Mouse (Mus musculus) layer of hippocampus, adult 9-11 months (tissue): ENCODE measurements around the gene Bsnd.

Experiments used
- DNase-seq: peaks from one replicate; pipeline ENCODE4 v3.0.0; 2022

The Bsnd gene

DNA sequence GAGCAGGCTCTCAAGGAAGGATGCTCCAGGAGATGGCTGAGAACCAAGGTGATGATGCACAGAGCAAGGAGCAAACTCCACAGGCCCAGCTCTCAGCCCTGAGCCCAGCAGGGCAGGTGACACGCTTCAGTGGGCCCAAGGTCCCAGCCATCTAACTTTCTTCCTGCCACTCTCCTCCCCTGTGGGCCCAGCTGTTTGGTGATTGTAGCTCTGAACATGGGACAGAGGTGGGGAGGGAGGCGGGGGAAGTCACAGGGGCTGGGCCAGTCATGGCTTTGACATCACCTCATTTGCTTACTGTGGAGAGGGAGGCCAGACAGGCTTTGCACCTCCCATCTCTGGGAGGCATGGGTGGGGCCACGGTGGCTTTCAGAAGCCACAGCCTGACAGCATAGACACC, at the start of gene Bsnd:
Gene Bsnd (minus strand): TSS at position 168 of the 400 bp plus-strand sequence.
- no peak for DNase-seq

DNA sequence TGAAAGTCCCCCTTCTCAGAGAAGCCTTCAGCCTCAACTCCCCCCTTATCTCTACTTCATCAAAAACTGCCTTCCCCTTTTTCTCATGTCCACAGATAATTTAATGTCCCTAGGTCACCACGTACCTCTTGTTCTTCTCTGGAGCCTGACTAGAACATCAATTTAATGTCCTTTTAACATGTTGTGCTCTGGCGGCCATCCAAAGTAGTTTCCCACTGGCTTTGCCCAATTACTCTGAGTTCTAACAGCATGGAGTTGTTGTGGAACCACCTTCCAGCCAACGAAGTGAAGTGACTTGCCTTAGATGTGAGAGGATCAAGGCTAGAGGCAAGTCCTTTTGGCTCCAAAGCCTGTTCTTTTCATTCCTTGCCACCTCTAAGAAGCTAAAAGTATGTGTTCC, 49.4 kb upstream of the Bsnd start:
- no peak for DNase-seq

- DNase-seq = no peak
Measured at GRCm38 (mm10) chr4:106539756-106540155, 47.7 kb upstream of the Bsnd start.

DNA sequence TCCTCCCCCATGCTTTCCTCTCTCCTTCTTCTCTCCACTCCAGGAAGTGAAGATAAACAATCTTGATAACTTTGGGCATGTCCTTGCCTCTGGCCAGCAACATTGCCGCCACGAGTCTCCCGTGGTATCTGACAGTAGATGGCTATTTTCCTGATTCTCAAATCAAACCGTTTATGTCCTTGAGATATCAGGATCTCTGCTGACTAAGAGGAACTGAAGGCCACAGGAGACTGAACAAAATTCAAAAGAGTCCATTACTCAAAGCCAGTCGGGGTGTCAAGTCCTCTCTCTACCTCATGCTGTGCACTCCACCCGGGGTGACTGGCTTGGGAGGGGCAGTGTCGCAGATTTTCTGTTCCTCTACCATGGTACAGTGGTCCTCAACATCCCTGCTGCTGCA, 42.2 kb upstream of the Bsnd start:
- DNase-seq = no peak

DNA sequence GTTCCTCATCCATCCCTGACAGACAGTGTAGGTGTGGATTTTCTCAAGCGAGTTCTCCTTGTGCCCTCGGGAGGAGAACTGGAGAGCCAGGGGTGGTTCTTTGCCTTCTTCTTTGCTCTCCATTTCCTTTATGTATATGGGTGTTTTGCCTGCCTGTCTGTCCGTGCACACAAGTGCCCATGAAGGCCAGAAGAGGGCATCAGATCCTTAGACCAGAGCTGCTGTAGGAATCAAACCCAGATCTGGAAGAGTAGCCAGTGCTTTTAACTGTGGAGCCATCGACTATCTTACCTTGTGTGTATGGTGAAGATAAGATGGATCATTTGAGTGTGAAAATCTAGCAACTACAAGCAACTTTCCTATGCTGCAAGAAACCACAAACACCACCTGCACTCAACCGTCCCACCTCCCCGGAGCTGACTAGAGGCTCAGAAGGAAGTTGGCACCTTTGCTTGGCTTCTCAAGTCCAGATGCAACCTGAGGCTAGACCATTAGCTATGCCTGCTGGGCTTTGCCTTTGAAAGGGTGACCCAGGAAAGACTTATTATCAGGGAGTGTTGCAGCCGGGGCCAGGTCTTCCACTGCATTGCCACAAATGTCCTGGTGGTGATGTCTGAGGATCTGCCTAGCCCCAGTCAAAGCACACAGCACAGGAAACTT, 41.5 kb upstream of the Bsnd start:
- no peak for DNase-seq

- no peak for DNase-seq
Measured at GRCm38 (mm10) chr4:106530113-106530482, 38.0 kb upstream of the Bsnd start.

DNA sequence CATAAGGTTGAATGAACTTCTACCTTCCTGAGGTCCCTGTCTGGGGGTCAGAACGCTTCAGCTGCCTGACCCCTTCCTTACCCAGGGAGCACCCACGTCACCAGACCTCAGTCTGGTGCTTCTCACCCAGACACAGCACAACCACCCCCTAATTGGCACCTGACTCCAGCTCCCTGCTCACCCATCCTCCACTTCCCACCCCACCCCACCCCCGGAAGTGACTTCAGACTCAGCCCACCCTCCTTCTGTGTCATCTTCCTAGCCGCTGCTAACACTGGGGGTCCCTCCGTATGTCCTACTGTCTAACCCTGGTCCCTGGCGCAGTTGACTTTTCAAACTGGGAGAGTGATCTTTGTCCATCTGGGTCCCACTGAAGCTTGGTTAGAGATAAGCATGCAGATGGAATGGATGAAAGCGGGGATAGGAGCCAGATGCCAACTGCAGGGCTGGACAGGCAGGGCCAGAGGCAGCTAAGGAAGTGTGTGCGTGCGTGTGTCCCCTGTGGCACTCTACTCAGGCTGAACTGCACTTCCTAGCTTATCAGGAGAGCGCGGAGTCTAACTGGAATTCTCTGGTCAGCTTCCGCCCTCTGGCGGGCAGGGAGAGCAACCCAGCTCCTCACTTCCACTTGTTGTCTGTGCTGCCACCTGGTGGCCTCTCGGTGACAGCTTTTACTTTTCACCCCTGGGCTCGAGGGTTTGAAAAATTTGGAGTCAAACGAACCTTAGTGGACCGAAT, 37.5 kb upstream of the Bsnd start:
- peak; percentile 90 for DNase-seq

DNA sequence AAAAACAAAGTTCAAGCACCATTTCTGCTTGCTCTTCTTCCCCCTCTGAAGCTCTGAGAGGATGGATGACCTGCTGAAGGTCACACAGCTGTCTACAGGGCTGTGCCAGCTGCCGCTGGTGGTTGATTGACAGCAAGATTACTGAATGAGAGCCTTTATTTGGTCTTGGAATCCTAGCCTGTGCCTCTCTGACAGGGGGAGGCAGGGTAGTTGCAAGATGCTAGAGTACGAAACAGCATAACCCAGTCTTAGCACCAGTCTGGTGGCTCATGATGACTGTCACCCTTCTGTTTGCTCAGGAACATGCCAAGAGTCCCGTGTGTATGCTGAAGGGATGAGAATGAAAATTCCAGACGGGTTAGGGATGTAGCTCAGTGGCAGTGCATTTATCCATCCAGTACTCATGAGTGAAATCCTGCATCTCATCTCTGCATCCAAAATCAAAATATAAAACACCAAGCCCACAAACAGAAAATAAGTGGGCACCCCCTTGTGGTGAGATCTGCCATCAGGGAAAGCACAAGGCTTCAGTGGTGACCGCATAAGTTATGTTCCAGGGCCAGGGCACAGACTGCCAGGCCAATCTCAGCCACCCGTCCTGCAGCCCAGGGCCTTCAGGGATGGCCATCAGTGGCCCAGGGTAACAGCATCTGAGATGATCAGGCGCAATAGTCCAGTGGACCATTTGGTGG, 35.9 kb upstream of the Bsnd start:
- DNase-seq = peak; percentile 64

DNA sequence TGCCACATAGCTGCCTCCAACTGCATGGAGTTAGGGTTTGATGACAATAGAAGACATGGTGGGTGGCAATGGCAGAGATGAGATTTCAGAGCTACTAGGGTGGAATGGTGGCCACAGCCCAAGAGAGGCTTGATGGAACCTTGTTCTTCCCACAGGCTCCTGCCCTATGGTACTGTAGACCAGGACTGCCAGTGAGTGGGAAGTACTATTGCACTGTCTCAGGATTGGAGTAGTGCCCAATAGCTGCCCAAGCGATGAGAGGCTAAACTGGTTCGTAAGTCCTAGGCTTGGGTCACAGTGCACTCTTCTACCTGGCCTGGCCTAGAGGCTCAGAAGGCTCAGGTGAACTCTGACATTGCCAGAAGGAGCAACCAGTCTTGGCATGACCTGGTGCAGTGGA, 32.9 kb upstream of the Bsnd start:
- DNase-seq = no peak

- DNase-seq = no peak
Measured at GRCm38 (mm10) chr4:106524131-106524530, 32.0 kb upstream of the Bsnd start.

- no peak for DNase-seq
Measured at GRCm38 (mm10) chr4:106522547-106522946, 30.5 kb upstream of the Bsnd start.

- DNase-seq = no peak
Measured at GRCm38 (mm10) chr4:106514606-106515005, 22.5 kb upstream of the Bsnd start.

GRCm38 (mm10) chr4:106509888-106510287, 17.8 kb upstream of the Bsnd start:
- DNase-seq = no peak

DNA sequence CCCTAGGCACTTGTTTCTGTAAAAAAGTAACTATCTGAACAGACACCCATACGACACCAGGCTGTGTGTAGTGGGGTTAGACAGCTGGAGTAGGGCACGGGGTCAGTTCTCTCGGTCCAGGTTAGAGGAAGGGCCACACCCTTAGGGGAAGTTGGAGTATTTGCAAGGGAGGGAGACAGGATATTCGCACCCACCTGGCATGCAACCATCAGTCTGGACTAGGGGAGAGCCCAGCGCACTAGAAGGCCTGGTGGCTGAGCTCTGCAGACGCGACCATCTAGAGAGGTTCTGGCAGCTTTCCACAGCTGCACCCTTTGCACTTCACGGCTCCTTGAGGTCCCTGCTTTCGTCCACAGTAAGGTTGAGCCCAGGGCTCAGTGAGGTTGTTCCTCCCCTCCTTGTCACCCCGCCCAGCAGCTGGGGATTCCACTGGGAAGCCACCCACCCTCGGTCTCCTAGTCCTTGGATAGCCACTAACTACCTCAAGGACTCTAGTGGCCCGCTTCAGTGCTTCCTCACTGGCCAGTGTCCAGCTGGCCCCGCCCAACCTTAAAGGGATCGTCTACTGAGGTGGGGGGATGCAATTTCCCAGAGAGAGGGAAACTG, 13.5 kb upstream of the Bsnd start:
- no peak for DNase-seq

GRCm38 (mm10) chr4:106503578-106503977, 11.5 kb upstream of the Bsnd start:
- no peak for DNase-seq

DNA sequence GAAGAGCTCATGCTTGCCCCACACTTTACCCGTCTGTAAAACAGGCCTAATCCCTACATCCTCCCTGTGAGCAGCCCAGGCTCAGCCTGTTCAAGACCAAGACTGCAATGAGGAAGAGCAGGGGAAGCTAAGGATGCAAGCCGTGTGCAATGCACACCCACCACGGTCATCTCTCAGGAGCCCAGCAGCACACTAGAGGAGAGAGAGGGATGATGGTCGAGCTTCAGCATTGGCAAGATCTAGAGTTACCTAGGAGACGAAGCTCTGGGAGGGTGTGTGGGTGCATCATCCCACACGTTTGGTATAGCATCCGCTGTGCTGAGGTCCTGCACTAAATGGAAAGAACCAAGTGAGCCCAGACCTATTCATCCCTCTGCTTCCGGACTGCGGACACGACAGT, 8.0 kb upstream of the Bsnd start:
- DNase-seq = peak; percentile 71

GRCm38 (mm10) chr4:106498471-106498844, 6.4 kb upstream of the Bsnd start:
- DNase-seq = no peak

GRCm38 (mm10) chr4:106497776-106498470, 5.8 kb upstream of the Bsnd start:
- DNase-seq = no peak

DNA sequence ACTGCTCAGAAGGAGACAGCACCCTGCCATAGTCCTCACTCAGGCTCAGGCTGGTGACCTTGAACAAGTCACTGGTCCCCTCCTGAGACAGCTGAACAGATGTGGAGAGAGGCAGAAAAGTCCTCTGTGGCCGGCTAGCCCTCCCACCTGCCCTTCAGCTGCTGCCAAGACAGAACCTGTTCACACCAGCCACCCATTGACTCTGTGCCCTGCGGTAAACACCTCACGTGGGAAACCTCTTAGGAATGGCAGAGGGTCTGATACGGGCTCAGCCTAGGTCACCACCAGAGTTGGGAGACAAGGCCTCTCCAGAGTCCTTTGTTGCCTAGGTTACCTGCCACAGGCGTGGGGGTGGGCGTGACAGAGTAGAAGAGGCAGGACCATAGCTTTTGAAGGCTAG, 4.8 kb upstream of the Bsnd start:
- DNase-seq = no peak

GRCm38 (mm10) chr4:106493639-106494038, 1.6 kb upstream of the Bsnd start:
- no peak for DNase-seq

DNA sequence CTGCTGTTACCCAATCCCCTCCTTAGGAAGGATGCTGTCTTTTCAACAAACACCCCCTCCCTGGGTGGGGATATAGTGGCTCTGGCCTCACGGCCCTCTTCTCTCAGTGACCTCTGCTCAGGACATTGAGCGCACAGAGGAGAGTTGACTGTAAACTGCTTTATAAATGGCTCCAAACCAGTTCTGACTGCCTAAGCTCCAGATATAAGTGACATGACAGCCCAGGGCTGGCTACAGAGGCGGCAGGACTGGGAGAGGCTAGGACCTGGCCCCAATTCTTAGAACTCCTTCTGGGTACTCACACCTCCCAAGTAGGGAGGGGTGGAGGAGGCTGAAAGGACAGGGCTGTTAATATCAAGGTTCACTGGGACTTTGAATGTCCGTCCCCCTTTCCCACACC, 1.5 kb downstream of the Bsnd start:
- DNase-seq = no peak

DNA sequence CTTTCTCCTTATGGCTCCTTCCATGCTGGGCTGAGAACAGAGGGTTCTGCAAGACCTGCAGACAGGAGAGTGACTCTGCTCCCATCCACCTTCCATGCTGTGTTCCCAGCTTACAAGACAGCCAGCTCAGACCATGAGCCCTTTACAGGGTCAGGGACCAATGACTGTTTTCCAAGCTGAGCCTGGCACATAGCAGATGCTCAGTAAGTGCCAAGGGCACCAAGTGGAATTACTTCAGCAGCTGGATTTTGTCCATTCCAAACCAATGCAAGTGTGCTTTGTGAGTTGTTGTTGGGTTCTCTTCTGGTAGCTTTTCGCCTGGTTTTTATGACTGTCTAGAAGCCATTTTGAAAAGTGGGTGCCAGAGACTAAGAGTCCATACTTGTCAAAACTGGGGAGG, 8.3 kb downstream of the Bsnd start:
- no peak for DNase-seq

- DNase-seq = no peak
Measured at GRCm38 (mm10) chr4:106483215-106483727, 8.8 kb downstream of the Bsnd start.
